Mouse (Mus musculus) hindbrain, embryonic 16.5 days (tissue): ENCODE measurements around the gene Dnajc25. TPM values are rescaled to one million over a fixed set of nuclear protein-coding genes. Genes with fewer than 3 reads are reported as not detected.

Experiments used
- ATAC-seq: fragments of 200-750 bp; cut with Nextera tagmentation; 2 replicates; pipeline ENCODE4 v1.8.0; 2017; ENCODE audit warnings: moderate TSS enrichment, moderate library complexity
- H3K27ac ChIP-seq: fragments of 300-500 bp; sonication (generic); 2 replicates; pipeline ENCODE4 v1.5.1; 2014; ENCODE audit warnings: low read depth, mild to moderate bottlenecking, control low read depth, low read length, moderate library complexity
- H3K27me3 ChIP-seq: fragments of 300-500 bp; sonication (generic); replicated peaks from 2 replicates; pipeline ENCODE4 v1.6.1; 2014; ENCODE audit warnings: low read length; ENCODE audit not compliant: control insufficient read depth, insufficient read depth
- H3K36me3 ChIP-seq: fragments of 300-500 bp; sonication (generic); 2 replicates; pipeline ENCODE4 v1.6.1; 2014; ENCODE audit warnings: mild to moderate bottlenecking, low read length, moderate library complexity, mixed read lengths; ENCODE audit not compliant: control insufficient read depth, insufficient read depth
- H3K4me1 ChIP-seq: fragments of 300-500 bp; sonication (generic); 2 replicates; pipeline ENCODE4 v1.6.1; 2014; ENCODE audit warnings: low read depth, low read length; ENCODE audit not compliant: control insufficient read depth, insufficient read depth
- H3K4me2 ChIP-seq: fragments of 300-500 bp; sonication (generic); 2 replicates; pipeline ENCODE4 v1.6.1; 2014; ENCODE audit warnings: mild to moderate bottlenecking, low read length, control low read depth, moderate library complexity
- H3K4me3 ChIP-seq: fragments of 300-500 bp; sonication (generic); 2 replicates; pipeline ENCODE4 v1.5.1; 2014; ENCODE audit warnings: mild to moderate bottlenecking, low read length, control low read depth, moderate library complexity
- H3K9ac ChIP-seq: fragments of 300-500 bp; sonication (generic); 2 replicates; pipeline ENCODE4 v1.6.1; 2014; ENCODE audit warnings: low read depth, mild to moderate bottlenecking, control low read depth, low read length, moderate library complexity
- H3K9me3 ChIP-seq: fragments of 300-500 bp; sonication (generic); 2 replicates; pipeline ENCODE4 v1.6.1; 2014; ENCODE audit warnings: mild to moderate bottlenecking, low read length, moderate library complexity; ENCODE audit not compliant: control insufficient read depth
- WGBS: fragments of 180-500 bp; shearing (Covaris S2); extraction: QIAGEN DNeasy Blood & Tissue Kit; methylation state at CpG from one replicate; pipeline ENCODE4 v1.1.7; 2014; 5-methylcytosine and 5-hydroxymethylcytosine counted together
- polyA plus RNA-seq: library from polyadenylated mRNA; unstranded; fragments of >200 nt; fragmentation: Nextera tagmentation; extraction: Ambion mirVana; gene quantifications from 2 replicates; pipeline ENCODE4 v1.2.1, GENCODE M21; 2015

Gene Dnajc25
- polyA plus RNA-seq = 5.7 and 5.8 TPM in 2 replicates

- no peak for ATAC-seq
- Histone ChIP-seq H3K9ac (no peak within 1 kb of the TSS), H3K9me3 (no peaks in the 10 kb centered on the region), H3K4me1 (no peaks in the 10 kb centered on the region), H3K4me2 (no peak within 1 kb of the TSS), H3K36me3 (no peaks in the 10 kb centered on the region), H3K27me3 (no peaks in the 10 kb centered on the region), H3K4me3 (no peak within 1 kb of the TSS), H3K27ac (no peak within 1 kb of the TSS)
- WGBS = 94% methylated on average over 4 of the region's 4 CpGs
These were observed at the start of gene Dnajc25 for GRCm38 (mm10) chr4:58994762-58995161. TSS of gene Dnajc25 (plus strand) at chr4:58995062.

GRCm38 (mm10) chr4:58948391-58948790 is 46.5 kb upstream of the Dnajc25 start:
- H3K4me2 ChIP-seq = no peak overlapping the region
- H3K9me3 ChIP-seq = no peaks in the 10 kb centered on the region
- no peaks in the 10 kb centered on the region for H3K27me3 ChIP-seq
- H3K9ac ChIP-seq = no peak overlapping the region
- peaks cover 9% of the 10 kb centered on the region for H3K4me1 ChIP-seq
- H3K4me3 ChIP-seq = no peak overlapping the region
- H3K36me3 ChIP-seq = 0 out of 2 replicates have a peak, but pooled peaks cover 5% of the 10 kb centered on the region
- WGBS = 91% methylated on average over 4 of the region's 4 CpGs
- no peak for ATAC-seq
- no peak overlapping the region for H3K27ac ChIP-seq

- Histone ChIP-seq H3K4me3 (no peak overlapping the region), H3K9ac (no peak overlapping the region), H3K4me2 (no peak overlapping the region), H3K9me3 (no peaks in the 10 kb centered on the region), H3K27me3 (no peaks in the 10 kb centered on the region), H3K36me3 (peaks cover 16% of the 10 kb centered on the region), H3K4me1 (no peaks in the 10 kb centered on the region), H3K27ac (no peak overlapping the region)
- 94% methylated on average over 11 of the region's 11 CpGs for WGBS
- ATAC-seq = no peak
These were observed 42.2 kb upstream of the Dnajc25 start for GRCm38 (mm10) chr4:58952630-58953029.

GRCm38 (mm10) chr4:58961719-58962118 is 33.1 kb upstream of the Dnajc25 start:
- Histone ChIP-seq H3K36me3 (peaks cover 17% of the 10 kb centered on the region), H3K4me3 (no peak overlapping the region), H3K9me3 (no peaks in the 10 kb centered on the region), H3K4me2 (no peak overlapping the region), H3K27ac (no peak overlapping the region), H3K4me1 (no peaks in the 10 kb centered on the region), H3K27me3 (no peaks in the 10 kb centered on the region), H3K9ac (no peak overlapping the region)
- 93% methylated on average over 15 of the region's 15 CpGs for WGBS
- no peak for ATAC-seq

- Histone ChIP-seq H3K27me3 (no peaks in the 10 kb centered on the region), H3K4me3 (no peak overlapping the region), H3K9ac (no peak overlapping the region), H3K9me3 (no peaks in the 10 kb centered on the region), H3K27ac (no peak overlapping the region), H3K4me1 (no peaks in the 10 kb centered on the region), H3K36me3 (peaks cover 3% of the 10 kb centered on the region; the same call in 1 of the 2 replicates), H3K4me2 (no peak overlapping the region)
- no peak for ATAC-seq
- 96% methylated on average over 4 of the region's 4 CpGs for WGBS
These were observed 31.6 kb upstream of the Dnajc25 start for GRCm38 (mm10) chr4:58963271-58963670.

GRCm38 (mm10) chr4:58965136-58965535 is 29.7 kb upstream of the Dnajc25 start:
- no peaks in the 10 kb centered on the region for H3K27me3 ChIP-seq
- ATAC-seq = no peak
- WGBS = 79% methylated on average over 1 of the region's 1 CpGs

GRCm38 (mm10) chr4:58970678-58971077 is 24.2 kb upstream of the Dnajc25 start:
- Histone ChIP-seq H3K9ac (no peak overlapping the region), H3K4me3 (no peak overlapping the region), H3K9me3 (no peaks in the 10 kb centered on the region), H3K4me1 (no peaks in the 10 kb centered on the region), H3K27me3 (no peaks in the 10 kb centered on the region), H3K36me3 (no peaks in the 10 kb centered on the region), H3K4me2 (no peak overlapping the region), H3K27ac (no peak overlapping the region)
- 76% methylated on average over 4 of the region's 4 CpGs for WGBS
- ATAC-seq = no peak

More at GRCm38 (mm10) chr4:58965136-58965535, 29.7 kb upstream of the Dnajc25 start:
- H3K4me3 ChIP-seq = no peak overlapping the region
- H3K4me2 ChIP-seq = no peak overlapping the region
- H3K4me1 ChIP-seq = no peaks in the 10 kb centered on the region
- no peak overlapping the region for H3K9ac ChIP-seq
- no peak overlapping the region for H3K27ac ChIP-seq
- H3K36me3 ChIP-seq = peaks cover 3% of the 10 kb centered on the region; the same call in 1 of the 2 replicates
- H3K9me3 ChIP-seq = no peaks in the 10 kb centered on the region

- ATAC-seq = no peak
- Histone ChIP-seq H3K9ac (no peak overlapping the region), H3K36me3 (no peaks in the 10 kb centered on the region), H3K4me2 (no peak overlapping the region), H3K4me1 (no peaks in the 10 kb centered on the region), H3K27ac (no peak overlapping the region), H3K4me3 (no peak overlapping the region), H3K27me3 (no peaks in the 10 kb centered on the region), H3K9me3 (no peaks in the 10 kb centered on the region)
- 82% methylated on average over 5 of the region's 5 CpGs for WGBS
These were observed 19.2 kb upstream of the Dnajc25 start for GRCm38 (mm10) chr4:58975711-58976110.

GRCm38 (mm10) chr4:58981421-58981820 is 13.4 kb upstream of the Dnajc25 start:
- H3K27ac ChIP-seq = no peak overlapping the region
- no peaks in the 10 kb centered on the region for H3K27me3 ChIP-seq
- 65% methylated on average over 6 of the region's 6 CpGs for WGBS
- no peak overlapping the region for H3K4me2 ChIP-seq
- no peaks in the 10 kb centered on the region for H3K36me3 ChIP-seq
- no peak for ATAC-seq
- no peaks in the 10 kb centered on the region for H3K9me3 ChIP-seq
- H3K4me3 ChIP-seq = no peak overlapping the region
- H3K9ac ChIP-seq = no peak overlapping the region
- H3K4me1 ChIP-seq = no peaks in the 10 kb centered on the region

GRCm38 (mm10) chr4:58982806-58983205 is 12.1 kb upstream of the Dnajc25 start:
- H3K4me1 ChIP-seq = peaks cover 4% of the 10 kb centered on the region
- no peak overlapping the region for H3K4me2 ChIP-seq
- no peaks in the 10 kb centered on the region for H3K36me3 ChIP-seq
- H3K9ac ChIP-seq = no peak overlapping the region
- no peak overlapping the region for H3K27ac ChIP-seq
- H3K9me3 ChIP-seq = no peaks in the 10 kb centered on the region
- WGBS = 90% methylated on average over 8 of the region's 8 CpGs
- ATAC-seq = no peak
- no peaks in the 10 kb centered on the region for H3K27me3 ChIP-seq
- no peak overlapping the region for H3K4me3 ChIP-seq
